Mouse (Mus musculus) urinary bladder, adult 18-20 months (tissue): ENCODE measurements around the gene Slc1a2.
A peak's percentile ranks its signal among the peaks of the same experiment; 100 is the strongest.

Experiments used
- DNase-seq, 2 experiments: peaks; one replicate each; pipeline ENCODE4 v3.0.0; 2022; ENCODE audit warnings: low spot score in 2 of 2, mixed read lengths in 2 of 2

The Slc1a2 gene

DNA sequence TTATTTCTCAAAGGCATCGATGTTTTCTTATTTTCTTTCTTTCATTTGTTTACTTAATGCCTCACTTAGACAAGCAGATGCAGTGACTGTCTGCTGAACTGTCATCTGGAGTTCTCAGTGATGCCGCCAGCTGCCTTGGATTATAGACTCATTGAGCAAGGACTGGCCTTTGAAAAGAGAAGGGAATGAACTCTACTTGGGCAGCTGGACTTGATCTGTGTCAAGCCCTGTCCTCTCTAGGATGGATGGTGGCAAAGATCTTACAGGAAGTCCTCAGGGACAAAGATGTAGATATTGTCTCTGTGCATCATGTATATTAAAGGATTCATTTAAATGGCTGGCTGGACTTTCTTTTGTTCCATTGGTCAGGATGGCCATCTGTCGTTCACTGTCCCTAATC, 5.4 kb downstream of the Slc1a2 start:
- no peak for DNase-seq

DNA sequence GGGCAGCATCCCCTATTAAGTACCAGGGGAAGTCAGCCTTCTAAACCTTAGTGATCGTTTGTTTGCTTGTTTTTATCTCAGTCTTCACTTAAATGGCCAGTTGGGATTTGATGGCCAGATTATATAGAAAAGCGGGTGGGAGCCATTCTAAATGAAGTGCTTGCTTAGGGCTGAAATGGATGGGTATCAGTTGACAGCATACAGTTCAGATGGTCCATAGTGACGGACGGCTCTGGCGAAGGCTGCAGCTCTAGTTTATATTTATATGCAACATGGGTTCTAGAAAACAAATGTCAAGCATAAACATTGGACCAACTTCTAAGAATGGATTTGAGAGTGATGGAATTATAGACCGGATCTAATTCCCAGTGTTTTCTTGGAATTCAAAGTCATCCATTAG, 9.5 kb downstream of the Slc1a2 start:
- DNase-seq = no peak

DNA sequence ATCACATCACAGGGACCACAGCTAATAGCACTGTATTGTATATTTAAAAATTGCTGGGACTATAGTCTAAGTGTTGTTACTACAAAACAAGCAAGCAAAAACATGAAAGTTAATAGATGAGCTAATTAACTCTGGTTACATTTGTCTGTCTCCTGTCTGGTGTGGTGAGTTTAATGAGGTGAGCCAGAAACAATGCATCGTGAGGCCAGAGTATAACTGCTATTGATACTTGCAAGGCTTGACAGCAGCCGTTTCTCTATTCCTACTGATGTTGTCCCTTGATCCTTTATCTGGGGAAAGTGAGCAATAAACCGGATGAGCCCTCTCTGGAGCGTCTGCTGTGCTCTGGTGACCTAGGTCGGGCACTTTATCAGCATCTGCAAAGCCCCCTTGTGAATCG, 11.1 kb downstream of the Slc1a2 start:
- DNase-seq = no peak

DNA sequence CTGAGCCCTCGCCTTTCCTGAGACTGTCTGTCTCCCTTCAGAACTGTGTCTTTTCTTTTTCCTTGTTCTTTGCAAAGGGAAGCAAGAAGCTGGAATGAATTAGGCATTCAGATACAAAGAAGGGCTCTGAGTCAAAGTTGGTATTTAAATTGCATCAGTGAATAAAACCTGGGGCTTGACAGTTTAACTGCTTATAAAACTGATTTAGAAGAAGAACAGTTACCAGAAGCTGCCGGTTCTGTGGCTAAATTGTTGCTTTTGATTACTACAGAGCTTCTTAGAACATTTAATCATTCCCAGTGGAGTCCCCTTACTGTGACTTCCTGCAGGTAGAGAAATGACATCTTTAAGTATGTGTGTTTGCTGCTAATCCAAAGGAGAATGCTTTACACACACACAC, 16.1 kb downstream of the Slc1a2 start:
- no peak for DNase-seq

DNA sequence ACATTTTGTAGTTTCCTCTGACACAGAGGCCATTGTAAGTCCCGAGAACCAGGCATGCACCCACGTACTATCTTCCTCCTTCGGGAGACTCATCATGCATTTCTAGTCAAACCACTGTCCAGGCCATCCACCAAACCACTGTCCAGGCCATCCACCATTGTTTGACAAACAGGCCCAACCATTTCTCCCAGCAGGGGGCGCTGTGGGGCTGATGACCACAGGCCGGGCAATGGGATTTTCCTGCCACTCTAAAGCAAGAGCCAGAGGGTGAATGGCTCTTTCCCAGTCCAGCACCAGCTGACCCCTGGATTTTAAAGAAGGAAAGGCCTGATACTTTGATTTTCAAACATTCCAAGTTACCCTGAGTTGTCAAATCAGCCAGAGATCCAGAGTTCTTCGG, 16.8 kb downstream of the Slc1a2 start:
- DNase-seq = peak; percentile 15 to 28

DNA sequence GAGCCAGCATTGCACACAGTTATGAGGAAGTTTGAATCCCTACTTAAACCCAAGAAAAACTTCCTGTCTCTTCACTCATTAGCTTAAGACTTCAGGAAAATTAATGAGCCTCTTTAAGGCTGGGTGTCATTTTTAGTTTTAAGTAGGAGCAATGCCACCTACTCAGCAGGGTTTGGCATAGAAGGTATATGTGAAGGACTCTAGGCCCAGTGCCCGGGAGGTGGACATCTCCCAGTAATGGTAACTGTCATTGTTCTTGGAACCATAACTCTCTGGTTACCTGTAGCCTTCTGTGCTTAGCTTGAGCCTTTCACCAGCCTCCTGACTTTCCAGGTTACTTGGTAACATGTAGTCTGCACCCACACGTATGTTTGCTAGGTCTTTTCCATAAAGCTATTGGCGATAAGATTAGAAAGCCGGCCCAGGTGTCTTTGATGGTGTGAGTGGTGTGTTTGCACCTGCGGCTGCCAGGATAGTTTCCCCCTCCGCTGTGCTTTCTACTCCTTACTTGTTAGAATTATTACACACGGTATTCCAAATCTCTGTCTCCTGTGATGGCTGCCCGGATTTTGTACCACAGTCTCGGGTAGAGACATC, 18.4 kb downstream of the Slc1a2 start:
- DNase-seq = no peak

DNA sequence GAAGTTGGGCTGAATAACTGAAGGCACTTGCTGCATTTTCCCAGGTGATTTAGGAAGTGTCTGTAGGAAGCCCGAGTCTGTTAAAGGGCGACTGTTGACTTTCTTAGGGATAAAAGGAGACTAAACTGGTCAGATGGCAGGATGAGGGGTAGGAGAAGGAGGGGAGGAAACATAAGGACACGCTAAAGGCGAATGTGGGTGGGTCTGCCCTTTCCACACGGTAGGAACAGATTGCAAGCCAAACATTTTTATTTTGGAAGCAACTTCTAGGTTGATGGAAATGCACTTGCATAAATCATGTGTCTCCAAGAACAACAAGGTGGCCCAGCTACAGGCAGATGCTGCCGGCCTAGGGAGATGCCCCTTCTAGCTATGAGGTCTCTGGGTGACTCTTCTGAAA, 18.9 kb downstream of the Slc1a2 start:
- no peak for DNase-seq

DNA sequence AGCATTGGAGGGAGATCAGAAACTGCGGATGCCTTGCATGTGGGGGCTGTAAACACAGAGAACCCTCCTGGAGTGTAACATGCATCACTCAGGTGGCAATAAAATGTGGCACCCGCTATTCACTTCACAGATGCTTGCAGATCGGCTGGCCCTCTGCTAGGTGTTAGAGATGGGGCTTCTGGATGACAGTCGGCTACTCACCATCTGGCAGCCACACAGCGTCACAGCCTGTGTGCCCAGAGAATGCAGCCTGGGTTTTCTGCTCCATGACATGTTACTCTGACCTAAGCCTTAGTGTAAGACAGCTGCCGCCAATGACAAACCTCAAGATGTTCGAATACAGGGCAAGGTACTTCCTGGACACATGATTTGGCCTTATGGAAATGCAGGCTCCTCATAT, 22.9 kb downstream of the Slc1a2 start:
- DNase-seq = no peak

DNA sequence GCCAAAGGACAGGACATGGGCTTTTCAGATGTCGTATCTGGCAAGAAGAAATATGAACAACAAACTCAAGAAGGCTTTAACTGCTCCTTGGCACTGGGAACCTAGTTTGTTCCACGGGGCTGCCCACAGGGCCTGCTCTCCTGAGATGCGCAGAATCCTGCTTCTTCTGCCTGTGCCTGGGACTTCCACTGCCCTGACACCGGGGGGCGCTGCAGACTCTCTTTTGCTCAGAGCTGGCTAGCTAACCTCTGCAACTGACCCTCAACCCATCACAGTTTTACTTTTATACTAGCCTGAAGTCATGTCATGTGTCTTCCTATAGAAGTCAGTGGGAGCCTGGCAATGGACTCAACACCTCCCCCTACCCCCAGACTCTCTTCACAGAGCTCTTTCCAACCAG, 23.7 kb downstream of the Slc1a2 start:
- peak; percentile 10 to 23 for DNase-seq

DNA sequence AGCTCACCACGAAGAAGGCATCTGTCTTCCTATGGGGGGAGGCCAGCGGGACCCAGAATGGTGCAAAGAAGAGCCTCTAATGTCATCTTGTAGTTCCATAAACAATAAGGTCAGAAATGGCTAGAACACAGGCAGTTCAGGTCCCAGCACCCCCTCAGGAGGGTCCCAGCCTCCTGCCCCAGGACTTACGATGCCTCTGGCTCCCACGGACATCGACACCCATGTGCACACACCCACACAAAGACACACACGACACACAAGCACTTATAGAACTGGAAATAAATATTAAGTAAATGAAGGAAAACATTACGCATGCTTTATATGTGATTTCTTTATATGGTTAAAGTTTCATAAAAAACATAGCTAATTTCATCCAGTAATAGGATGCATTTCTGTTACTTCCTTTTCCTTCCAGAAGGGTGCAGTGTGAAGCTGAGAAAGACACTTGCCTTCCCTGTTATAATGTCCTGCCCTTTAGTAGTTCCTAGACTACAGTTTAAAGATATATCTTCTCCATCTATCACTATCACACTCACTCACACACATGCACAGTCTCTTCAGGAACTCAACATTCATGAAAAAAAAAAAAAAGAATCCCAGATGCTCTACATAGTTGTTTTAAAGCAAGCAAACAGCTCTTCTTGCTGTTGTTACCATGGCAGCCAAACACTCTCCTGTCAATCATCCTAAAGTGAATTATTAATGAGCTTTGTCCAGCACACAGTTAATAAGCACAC, 27.1 kb downstream of the Slc1a2 start:
- no peak for DNase-seq

DNA sequence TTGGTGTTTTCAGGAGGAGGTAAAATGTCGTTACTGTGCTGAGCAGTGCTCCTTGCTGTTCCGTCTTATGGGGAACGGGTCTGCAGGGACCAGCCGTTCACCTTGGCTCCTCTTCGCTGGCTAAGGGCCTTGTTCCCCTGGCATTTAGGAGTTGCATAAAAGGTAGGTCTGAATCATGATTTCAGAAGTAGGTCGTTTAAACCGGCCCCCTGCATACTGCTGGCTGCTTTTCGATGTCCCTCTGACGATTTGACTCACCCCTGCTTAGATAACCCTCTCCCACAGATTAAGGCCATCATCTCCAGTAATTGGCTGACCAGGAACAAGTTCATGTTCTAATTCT, 27.6 kb downstream of the Slc1a2 start:
- DNase-seq = no peak

DNA sequence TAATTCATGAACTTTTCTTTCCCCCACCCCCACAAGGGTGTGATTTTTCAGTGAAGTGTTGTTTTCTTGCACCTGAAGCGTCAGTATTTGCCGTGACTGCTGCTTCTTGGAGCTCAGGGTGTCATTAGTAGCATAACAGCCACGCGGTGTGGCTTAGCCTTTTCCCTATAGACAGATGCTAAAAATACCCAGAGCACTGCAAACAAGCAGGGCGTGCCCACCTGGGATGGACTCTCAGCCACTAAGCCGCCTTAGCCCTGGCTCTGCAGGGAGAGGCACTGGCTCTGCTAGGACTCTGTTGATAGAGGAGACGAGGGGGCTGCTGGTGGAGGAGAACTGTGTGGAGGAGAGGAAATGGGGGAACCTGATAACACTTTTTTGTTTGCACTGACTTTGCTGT, 35.1 kb downstream of the Slc1a2 start:
- no peak for DNase-seq

DNA sequence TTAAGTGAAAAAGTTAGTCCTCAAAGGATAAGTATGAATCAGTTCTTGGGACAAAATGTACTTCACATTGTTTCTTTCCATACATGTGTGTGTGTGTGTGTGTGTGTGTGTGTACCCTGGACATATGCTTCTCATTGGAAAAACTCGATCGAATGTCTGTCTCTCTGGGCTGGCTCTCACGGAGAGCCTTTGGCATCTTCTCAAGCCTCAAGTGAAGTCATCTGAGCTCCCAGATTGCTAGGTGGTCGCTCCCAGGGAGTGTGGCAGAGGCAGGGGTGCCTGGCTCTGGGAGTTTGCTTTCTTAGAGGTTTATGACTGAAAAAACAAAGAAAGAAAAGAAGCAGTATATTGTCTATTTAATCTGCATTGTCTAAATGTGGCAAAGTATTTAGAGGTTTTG, 36.3 kb downstream of the Slc1a2 start:
- no peak for DNase-seq

DNA sequence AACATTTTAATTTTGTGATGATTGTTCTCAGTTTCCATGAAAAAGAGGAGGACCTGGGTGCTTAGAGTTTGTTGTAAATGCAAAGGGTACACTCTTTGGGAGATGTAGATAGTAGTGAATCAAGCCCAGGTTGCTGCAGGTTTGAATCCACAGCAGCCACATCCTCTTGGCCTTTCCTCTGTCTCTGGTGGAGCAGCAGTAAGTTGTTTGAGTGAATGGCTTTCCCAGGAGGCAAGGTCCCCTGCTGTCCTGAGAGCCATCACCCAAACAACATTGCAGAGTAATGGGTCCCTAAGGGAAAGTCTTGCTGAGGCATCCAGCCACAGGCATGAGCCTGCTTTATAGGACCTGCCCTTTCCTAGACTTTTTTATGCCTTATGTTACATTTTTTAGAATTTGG, 37.1 kb downstream of the Slc1a2 start:
- no peak for DNase-seq

DNA sequence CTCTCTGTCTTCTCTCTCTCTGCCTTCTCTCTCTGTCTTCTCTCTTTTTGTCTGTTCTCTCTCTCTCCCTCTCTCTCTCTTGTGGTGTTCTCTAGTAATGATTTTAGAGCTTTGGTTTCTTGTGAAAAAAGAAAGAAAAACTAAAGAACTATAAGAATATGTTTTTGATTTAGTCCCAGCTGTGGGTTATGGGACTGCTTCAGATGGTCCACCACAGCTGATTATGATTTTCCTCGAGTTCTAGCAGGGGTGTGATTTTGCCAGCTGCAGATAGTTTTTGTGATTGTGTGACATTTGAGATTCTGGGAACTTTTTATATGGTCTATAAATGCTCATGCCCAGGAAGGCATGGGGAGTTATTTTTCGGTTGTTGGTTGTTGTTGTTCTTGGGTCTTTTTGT, 39.3 kb downstream of the Slc1a2 start:
- DNase-seq = no peak

DNA sequence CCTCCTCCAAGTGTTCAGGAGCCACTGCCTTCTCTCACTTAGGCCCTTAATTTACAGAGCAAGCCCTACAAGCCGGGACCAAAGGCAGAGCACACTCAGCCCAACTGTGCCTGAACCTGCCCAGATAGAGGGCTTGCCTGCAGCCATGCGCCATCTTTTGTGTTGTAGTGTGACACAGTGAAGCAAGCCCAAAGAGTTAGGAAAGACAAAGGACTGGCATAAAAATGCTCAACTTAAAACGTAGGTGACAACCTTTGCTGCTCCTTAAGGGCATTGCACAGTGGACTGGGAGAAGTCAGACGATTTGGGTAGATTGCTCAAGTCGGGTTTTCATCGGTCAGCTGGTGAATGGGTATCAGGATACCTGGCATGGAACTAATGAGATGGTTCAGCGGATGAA, 41.5 kb downstream of the Slc1a2 start:
- DNase-seq = no peak

DNA sequence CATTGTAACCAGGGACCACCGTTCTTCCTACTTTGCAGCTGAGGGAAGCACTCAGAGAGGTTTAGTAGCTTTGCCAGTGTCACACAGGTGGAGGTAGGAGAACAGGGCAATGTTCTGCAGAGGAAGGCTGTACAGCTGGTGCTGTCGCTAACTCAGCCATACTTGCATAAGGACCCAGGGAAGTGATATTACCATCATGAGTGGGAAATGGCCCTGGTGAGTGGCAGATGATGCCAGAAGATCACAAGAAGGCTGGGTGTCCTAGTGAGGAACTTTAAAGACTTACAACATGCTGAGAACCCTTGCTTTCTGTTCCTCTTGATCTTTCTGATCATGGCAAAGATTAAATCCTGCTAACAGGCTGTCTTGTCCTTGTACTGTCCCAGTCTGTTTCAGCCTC, 42.2 kb downstream of the Slc1a2 start:
- DNase-seq = no peak

DNA sequence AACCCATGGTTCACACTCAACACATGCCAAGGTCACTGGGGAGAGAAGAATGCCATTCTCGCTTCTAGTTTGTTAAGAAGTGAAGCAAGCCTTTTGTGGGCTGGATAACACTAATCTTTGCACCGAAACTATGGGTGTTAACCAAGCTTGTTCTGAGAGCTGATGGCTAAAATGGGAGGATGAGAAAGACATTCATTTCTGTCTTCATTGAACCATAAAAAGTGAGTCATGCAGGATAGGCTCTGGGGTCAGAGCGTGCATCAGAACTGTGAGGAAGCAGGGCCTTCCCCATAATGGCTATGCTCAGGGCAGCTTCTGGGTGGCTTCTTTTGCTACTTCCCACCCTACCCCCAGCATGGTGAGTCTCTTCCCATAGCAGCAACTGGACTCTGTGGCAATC, 42.9 kb downstream of the Slc1a2 start:
- DNase-seq = no peak

DNA sequence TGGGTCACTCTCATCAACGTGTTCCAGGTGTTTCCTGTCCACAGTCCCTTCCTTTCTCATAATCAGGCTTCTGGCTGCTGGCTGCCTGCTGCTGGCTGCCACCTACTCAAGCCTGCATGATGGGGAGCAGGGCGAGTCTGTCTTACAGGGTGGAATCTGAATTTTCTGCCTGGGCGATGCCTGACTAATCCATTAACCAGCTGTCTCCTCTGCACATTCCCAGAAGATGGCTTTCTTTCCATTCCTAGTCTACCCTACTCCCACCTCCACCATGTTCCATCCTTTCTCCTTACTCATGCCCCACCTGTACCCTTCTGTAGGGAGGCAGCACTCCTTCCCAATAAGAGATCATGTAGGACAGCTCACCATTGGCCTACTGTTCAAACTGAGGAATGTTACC, 45.1 kb downstream of the Slc1a2 start:
- no peak for DNase-seq

DNA sequence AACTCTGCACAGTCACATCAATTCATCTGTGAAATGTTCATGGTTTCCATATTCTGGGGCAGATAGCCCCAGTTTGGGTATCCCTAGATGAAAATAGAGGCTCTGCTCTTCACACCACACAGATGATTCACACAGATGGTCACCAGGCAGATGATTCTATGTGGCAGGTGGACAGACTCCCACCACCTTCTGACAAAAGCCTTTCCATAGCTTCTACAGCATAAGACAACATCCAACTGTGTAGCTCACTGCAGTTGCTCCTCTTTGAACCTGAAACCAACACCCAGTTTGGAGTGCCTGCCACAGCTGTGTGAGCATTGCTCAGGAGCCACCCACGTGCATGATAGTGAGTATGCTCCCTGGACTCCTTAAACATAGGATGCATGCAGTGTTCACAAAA, 46.3 kb downstream of the Slc1a2 start:
- no peak for DNase-seq

DNA sequence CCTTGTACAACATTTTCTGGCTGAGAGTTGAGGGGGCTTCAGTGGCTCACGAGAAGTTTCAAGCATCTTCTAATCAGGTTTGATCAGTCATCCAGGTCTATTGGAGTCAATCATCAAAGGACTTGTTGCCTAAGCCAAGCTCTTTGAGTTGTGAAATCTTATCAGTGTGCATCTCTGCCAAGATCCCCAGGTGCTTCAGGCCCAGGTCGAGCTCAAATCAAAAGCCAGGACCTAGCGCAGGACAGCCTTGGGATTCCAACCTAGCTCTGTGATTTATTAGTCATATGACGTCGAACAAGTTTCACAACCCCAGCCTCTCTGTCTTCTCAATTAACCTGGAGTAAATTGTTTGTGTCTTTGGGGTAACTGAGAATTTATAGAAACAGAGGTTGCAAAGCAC, 53.1 kb downstream of the Slc1a2 start:
- no peak for DNase-seq

DNA sequence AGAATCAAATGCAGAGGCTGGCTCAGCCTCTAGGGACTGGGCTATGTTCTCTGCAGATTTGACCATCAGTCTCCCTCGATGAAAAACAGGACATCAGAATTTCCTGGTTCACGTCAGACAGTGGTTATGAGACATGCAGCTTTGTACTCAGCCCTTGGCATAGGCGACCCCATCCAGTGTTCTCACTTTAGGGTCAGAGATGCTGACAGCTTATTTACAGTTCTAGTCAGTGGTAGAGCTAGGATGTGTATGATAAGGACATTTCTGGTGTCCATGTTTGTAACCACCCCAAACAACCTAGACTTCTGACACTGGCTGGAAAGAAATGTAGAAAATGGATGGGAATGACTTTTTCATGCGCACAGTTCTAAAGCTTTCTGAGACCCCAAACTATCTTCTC, 53.6 kb downstream of the Slc1a2 start:
- no peak for DNase-seq

DNA sequence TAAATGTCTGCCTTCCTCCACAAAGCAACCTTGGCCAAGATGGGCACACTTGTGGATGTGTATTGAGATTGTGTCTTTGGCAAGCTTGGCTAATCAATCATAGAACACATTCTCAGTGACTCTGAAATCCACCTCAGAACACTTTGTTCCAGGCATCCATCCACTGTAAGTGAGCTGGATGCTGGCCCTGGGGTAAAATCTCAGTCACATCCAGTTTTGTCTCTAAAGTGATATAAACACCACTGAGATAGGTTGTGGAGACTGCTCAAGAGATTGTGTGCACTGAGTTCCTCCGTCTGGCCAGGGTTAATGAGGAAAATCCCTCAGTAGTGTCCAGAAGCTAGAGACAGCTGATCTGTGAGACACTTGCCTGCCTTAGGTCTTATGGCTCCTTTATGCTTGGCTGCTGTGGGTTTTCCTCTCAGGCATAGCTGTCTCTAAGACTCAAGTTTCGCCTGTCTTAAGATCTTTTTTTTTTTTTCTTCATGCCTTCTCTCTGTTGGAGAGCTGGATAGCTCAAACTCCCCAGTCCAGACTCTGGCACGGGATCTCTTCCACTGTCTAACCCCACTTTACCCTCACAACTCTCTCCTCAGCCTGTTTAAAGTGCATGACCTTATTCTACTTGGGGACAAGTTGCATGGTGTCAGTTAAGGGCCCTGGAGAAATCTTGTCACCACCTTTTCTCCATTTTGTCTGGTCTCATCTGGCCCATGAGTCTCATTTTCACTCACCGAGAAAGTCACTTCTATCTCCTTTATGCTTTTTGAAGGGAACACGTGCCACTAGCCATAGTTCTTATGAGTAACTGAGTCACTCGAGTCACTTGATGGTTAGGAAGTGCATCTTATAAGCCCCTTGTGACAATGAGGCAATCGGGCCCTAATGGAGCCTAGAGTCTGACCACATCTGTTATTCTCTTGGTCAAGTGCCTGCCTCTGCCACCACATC, 54.5 kb downstream of the Slc1a2 start:
- no peak for DNase-seq
